Mouse (Mus musculus) ovary, postnatal 36 days (tissue): ENCODE results near the gene Commd3.

Experiments
- DNase-seq: peaks from one replicate; pipeline ENCODE4 v3.0.0; 2022; ENCODE audit warnings: low spot score, mixed read lengths

Commd3 gene

DNA sequence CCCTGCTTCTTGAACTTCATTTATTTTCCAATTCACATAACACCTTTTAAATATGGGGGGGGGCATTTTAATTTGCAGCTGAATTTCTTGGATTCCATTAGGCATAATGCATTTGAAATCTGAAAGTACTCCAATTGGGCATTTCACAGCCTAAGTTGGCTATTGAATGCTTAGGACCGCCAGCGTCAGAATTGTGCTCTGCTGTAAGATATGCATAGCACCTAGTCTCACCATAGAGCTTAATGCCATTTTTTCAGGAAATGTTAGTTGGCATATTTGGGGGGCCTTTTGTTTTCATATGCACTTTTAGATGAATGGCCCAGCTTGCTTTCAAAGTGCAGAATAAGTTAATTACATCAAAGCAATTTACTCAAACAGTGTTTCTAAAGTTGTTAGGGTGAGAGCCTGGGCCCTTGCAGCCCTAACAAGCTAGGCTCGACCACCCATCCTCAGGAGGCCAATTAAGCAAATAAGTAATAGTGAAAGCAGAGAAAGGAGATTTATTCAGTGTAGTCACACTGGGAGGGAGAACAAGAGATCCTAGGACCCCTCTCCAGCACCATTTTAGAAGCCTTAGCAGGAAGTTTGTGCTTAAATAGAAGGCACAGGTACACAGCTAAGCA, 50.1 kb downstream of the Commd3 start:
- DNase-seq, result no peak

GRCm38 (mm10) chr2:18724462-18724861, 52.3 kb downstream of the Commd3 start:
- no peak for DNase-seq
